Mouse (Mus musculus): ENCODE measurements at regions not wholly inside any gene's neighbourhood (a gene's known extent, or its start where the extent isn't known, plus 50 kb on each side); places are given as distances from the start of the nearest gene placed in this dataset.

DNA sequence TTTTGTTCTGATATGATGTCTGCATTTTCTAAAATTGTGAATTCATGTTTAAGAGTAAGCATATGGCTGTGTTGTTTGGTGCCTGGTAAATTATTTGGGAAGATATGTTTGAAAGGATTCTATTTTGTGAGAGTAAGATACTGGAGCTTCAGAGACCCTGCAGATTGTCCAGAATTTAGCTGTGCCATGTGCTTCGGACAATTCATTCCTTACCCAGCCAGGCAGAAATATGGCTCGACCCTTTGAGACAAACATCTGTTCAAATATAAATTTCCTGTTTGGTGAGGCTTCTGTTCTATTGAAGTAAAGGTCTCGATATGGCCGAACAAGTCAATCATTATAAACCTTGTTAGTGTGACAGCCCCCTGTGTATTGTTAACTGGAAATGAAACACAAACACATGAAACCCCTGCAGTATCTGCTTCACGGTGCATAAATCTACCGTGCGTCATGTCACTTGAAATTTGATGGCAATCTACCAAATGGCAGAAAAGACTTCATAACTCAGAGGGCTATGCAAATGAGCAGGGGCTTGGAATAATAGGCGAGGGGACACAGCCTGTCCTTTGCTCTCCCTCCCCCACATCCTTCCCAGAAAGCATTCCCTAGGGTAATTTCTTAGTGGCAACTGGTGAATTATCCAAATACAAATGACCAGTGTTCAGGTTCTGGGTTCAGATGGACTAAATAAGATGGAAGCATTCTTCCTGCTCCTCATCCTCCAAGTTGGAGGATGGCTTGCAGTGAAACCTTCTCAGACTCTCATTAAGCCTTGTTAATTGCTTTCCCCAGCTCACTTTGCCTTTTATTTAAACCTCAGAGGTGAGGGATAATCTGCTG, 61.8 kb downstream of the Adcyap1 start:
- Histone ChIP-seq H3K4me2 (no peak overlapping the region), H3K4me1 (peaks cover 8% of the 10 kb centered on the region), H3K9me3 (replicated peaks) (no peaks in the 10 kb centered on the region), H3K4me3 (replicated peaks) (no peak overlapping the region), H3K36me3 (no peaks in the 10 kb centered on the region), H3K27me3 (replicated peaks) (no peaks in the 10 kb centered on the region), H3K27ac (replicated peaks) (no peak overlapping the region), H3K9ac (replicated peaks) (no peak overlapping the region)
- WGBS: 7% methylated on average over 8 of the region's 8 CpGs
- peak; percentile 72 for ATAC-seq (ENCODE audit: low FRiP score)

DNA sequence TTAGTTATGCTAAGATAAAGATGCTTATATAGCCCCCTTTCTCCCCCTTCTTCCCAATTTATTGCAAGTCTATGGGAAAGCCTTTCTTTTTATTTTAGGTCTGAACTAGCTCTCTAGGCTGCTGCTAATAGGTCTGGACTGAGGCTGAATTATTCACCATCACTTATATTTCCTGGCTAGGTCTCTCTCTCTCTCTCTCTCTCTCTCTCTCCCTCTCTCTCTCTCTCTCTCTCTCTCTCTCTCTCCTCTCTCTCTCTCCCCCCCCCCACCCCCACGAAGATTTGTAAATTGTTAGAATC, 62.3 kb downstream of the Adcyap1 start:
- Histone ChIP-seq H3K27ac (replicated peaks) (no peak overlapping the region), H3K9ac (replicated peaks) (no peak overlapping the region), H3K4me3 (replicated peaks) (no peak overlapping the region), H3K36me3 (no peaks in the 10 kb centered on the region), H3K4me2 (no peak overlapping the region), H3K27me3 (replicated peaks) (no peaks in the 10 kb centered on the region), H3K9me3 (replicated peaks) (no peaks in the 10 kb centered on the region), H3K4me1 (peaks cover 8% of the 10 kb centered on the region)
- ATAC-seq (ENCODE audit: low FRiP score): peak; percentile 53; the same call in 1 of the 2 replicates
- 50% methylated on average over 1 of the region's 1 CpGs for WGBS

DNA sequence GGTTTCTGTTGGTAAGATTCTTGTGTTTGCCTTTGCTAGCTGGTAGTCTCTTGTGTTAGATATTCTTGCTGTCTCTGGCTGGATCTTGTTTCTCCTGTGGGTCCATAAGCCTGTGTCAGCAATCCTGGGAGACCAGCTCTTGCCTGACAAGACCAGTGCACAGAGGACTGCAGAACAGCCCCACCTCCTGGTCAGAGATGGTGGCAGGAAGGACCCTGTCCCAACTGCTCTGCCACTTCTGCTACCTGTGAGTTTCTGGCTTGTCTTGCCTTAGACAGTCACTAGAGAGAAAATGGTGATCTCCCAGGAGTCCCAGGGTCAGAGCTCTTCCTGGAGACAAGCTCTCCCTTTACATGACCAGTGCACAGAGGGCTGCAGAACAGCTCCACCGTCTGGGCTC, 107.3 kb downstream of the Adcyap1 start:
- H3K27ac ChIP-seq (replicated peaks): no peak overlapping the region
- H3K27me3 ChIP-seq (replicated peaks): no peaks in the 10 kb centered on the region
- H3K4me3 ChIP-seq (replicated peaks): no peak overlapping the region
- H3K9me3 ChIP-seq (replicated peaks): no peaks in the 10 kb centered on the region
- H3K9ac ChIP-seq (replicated peaks): no peak overlapping the region
- H3K4me2 ChIP-seq: no peak overlapping the region
- 7% methylated on average over 1 of the region's 1 CpGs for WGBS
- H3K36me3 ChIP-seq: no peaks in the 10 kb centered on the region
- no peaks in the 10 kb centered on the region for H3K4me1 ChIP-seq
- ATAC-seq (ENCODE audit: low FRiP score): no peak

DNA sequence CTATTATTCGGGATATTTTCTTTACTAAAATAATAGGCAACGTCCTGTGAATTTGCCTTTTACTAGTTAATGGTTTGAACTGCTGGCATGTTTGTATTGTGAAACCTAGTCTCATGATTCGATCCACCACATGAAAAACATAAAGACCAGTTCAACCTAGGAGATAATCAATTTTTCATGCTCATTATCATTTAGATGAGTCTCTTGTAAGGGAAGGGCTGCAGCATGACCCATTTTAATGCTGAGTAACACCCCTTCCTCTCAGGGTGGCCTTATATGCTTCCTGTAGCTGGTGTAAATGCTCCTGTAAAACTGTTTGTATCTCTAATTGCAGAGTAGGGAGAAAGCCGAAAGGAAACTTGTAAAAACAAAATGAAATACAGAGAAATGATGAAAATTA, 113.3 kb downstream of the Adcyap1 start:
- Histone ChIP-seq H3K36me3 (no peaks in the 10 kb centered on the region), H3K4me3 (replicated peaks) (no peak overlapping the region), H3K4me2 (no peak overlapping the region), H3K27me3 (replicated peaks) (no peaks in the 10 kb centered on the region), H3K4me1 (peaks cover 2% of the 10 kb centered on the region; the same call in 1 of the 2 replicates), H3K9me3 (replicated peaks) (no peaks in the 10 kb centered on the region), H3K9ac (replicated peaks) (no peak overlapping the region), H3K27ac (replicated peaks) (no peak overlapping the region)
- WGBS: 18% methylated on average over 4 of the region's 4 CpGs
- no peak for ATAC-seq (ENCODE audit: low FRiP score)

DNA sequence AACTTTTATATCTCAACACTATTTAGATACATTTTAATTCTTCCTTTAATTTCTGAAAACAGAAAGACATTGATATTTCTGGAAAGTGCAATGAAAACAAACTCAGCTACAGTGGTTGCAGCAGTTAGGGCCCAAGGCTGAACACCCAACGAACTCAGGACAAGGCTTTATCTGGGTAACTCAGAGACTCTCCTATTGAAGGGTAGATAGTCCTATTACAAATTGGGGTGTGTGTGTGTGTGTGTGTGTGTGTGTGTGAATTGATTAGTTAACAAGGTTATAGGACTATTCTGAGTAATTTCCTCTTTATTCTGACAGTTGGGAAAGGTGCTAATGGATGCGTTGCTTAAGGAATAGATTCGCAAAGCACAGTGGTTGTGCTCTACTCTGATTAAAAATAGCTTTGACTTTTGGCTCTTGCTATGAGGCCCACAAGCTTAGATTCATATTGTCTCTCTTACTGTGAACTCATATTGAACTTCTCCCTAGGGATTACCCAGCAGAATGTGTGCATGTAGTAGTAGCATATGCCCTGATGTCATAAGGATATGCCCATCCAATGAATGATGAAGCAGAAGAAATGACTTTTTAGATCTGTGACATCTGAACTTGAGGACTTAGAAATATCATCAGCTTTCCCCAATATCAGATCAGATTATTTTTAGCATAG, 114.0 kb downstream of the Adcyap1 start:
- Histone ChIP-seq H3K4me2 (no peak overlapping the region), H3K4me3 (replicated peaks) (no peak overlapping the region), H3K36me3 (no peaks in the 10 kb centered on the region), H3K4me1 (peaks cover 2% of the 10 kb centered on the region; the same call in 1 of the 2 replicates), H3K27me3 (replicated peaks) (no peaks in the 10 kb centered on the region), H3K9ac (replicated peaks) (no peak overlapping the region), H3K9me3 (replicated peaks) (no peaks in the 10 kb centered on the region), H3K27ac (replicated peaks) (no peak overlapping the region)
- no peak for ATAC-seq (ENCODE audit: low FRiP score)
- 43% methylated on average over 3 of the region's 3 CpGs for WGBS

DNA sequence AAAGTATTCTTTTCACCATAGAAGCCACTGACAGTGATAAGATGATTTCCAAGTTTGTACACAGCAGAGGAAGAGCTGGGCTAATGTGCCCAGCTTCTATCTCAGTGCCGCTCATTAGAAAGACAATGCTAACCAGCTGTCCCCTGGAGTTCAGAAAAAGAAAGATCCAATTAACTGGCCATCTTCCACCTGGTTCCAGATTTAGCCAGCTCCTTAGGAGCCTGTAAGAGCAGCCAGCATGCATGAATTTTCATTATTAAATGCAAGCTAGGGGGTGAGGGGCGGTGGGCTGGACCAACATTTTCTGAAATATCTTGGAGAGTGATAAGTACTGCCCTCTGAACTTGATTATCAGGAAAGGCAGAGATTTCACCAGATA, 114.5 kb downstream of the Adcyap1 start:
- no peak overlapping the region for H3K4me3 ChIP-seq (replicated peaks)
- no peak overlapping the region for H3K4me2 ChIP-seq
- no peak for ATAC-seq (ENCODE audit: low FRiP score)
- no peak overlapping the region for H3K27ac ChIP-seq (replicated peaks)
- no peaks in the 10 kb centered on the region for H3K27me3 ChIP-seq (replicated peaks)
- no peaks in the 10 kb centered on the region for H3K36me3 ChIP-seq
- peaks cover 2% of the 10 kb centered on the region; the same call in 1 of the 2 replicates for H3K4me1 ChIP-seq
- WGBS: 24% methylated on average over 2 of the region's 2 CpGs
- H3K9me3 ChIP-seq (replicated peaks): no peaks in the 10 kb centered on the region
- no peak overlapping the region for H3K9ac ChIP-seq (replicated peaks)

DNA sequence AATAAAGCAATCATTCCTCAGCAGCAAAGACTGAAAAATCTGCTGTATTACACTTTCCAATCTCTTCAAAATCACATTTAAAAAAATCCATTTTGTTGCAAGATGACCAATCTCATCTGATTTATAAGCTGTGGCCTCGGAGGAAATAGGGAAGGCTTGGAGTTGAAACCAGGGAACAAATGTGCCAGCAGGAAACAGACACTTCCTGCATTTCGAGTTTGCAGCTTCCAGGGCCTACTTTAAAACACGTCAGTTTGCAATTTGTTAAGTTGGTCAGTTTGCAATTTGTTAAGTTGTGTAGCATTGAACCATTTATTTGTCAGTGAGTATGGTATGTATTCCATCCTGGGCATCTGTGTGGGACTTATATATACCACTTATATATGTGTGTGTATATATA, 115.3 kb downstream of the Adcyap1 start:
- Histone ChIP-seq H3K4me2 (no peak overlapping the region), H3K36me3 (no peaks in the 10 kb centered on the region), H3K9me3 (replicated peaks) (no peaks in the 10 kb centered on the region), H3K27me3 (replicated peaks) (no peaks in the 10 kb centered on the region), H3K27ac (replicated peaks) (no peak overlapping the region), H3K9ac (replicated peaks) (no peak overlapping the region), H3K4me3 (replicated peaks) (no peak overlapping the region), H3K4me1 (peaks cover 2% of the 10 kb centered on the region; the same call in 1 of the 2 replicates)
- ATAC-seq (ENCODE audit: low FRiP score): no peak
- 47% methylated on average over 3 of the region's 3 CpGs for WGBS

DNA sequence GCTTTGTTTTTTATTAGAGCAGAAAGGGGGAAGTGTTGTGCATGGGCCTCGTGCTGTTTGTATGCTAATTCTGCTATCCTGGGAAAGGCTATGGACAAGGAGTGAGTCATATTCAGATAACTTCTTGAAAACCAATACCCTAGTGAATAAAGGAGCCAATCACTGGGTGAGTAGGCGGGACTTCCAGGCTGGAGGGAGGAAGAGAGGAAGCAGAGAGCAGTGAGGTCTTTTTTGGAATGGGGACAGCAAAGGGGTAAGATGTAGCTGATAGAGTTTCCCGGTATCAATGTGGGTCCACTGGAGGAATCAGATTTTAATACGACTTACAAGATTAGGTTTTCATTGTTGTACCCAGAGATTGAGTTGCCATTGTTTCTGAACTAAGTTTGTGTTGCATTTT, 122.7 kb downstream of the Adcyap1 start:
- Histone ChIP-seq H3K36me3 (no peaks in the 10 kb centered on the region), H3K27ac (replicated peaks) (no peak overlapping the region), H3K4me2 (no peak overlapping the region), H3K9ac (replicated peaks) (no peak overlapping the region), H3K4me3 (replicated peaks) (no peak overlapping the region), H3K9me3 (replicated peaks) (no peaks in the 10 kb centered on the region), H3K4me1 (no peaks in the 10 kb centered on the region), H3K27me3 (replicated peaks) (no peaks in the 10 kb centered on the region)
- 83% methylated on average over 4 of the region's 4 CpGs for WGBS
- no peak for ATAC-seq (ENCODE audit: low FRiP score)

DNA sequence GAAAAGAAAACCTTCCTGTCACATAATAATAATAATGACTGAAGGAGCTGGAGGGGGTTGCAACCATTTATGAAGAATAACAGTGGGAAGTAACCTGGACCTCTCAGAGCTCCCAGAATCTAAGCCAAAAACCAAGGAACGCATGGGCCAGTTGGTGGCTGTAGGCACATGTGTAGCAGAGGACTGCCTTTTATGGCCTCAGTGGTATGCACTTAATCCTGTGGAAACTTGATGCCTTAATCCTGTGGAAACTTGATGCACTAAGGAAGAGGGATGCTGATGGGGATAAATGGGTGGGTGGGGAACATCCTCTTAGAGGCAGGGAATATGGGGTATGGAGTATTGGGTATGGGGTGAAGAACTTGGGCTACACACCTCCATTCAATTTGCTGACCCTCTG, 138.8 kb downstream of the Adcyap1 start:
- Histone ChIP-seq H3K27ac (replicated peaks) (no peak overlapping the region), H3K27me3 (replicated peaks) (no peaks in the 10 kb centered on the region), H3K9me3 (replicated peaks) (no peaks in the 10 kb centered on the region), H3K36me3 (no peaks in the 10 kb centered on the region), H3K9ac (replicated peaks) (no peak overlapping the region), H3K4me3 (replicated peaks) (no peak overlapping the region), H3K4me2 (no peak overlapping the region), H3K4me1 (no peaks in the 10 kb centered on the region)
- no peak for ATAC-seq (ENCODE audit: low FRiP score)
- WGBS: 89% methylated on average over 1 of the region's 1 CpGs

DNA sequence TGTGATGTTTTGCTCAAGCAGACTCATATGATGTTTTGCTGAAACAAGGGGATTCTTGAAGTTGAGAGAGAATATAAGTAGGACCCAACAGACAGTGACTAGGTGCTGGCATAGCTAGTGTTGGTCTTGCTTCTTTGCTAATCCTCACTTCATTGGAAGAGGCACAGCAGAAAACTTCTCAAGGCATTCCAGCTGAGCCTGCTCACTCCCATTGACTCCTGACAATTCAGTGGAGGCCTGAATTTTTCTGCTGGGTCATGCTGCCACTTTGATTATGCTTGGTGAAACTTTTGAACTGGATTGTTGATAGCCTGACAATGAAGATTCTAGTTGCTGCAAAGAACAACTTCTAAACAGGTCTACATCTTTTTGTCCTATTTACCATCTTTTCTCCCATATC, 156.4 kb downstream of the Adcyap1 start:
- no peak overlapping the region for H3K4me3 ChIP-seq (replicated peaks)
- H3K27ac ChIP-seq (replicated peaks): no peak overlapping the region
- H3K4me2 ChIP-seq: no peak overlapping the region
- no peak overlapping the region for H3K9ac ChIP-seq (replicated peaks)
- no peak for ATAC-seq (ENCODE audit: low FRiP score)
- no peaks in the 10 kb centered on the region for H3K4me1 ChIP-seq
- H3K36me3 ChIP-seq: no peaks in the 10 kb centered on the region
- no peaks in the 10 kb centered on the region for H3K27me3 ChIP-seq (replicated peaks)
- no peaks in the 10 kb centered on the region for H3K9me3 ChIP-seq (replicated peaks)

DNA sequence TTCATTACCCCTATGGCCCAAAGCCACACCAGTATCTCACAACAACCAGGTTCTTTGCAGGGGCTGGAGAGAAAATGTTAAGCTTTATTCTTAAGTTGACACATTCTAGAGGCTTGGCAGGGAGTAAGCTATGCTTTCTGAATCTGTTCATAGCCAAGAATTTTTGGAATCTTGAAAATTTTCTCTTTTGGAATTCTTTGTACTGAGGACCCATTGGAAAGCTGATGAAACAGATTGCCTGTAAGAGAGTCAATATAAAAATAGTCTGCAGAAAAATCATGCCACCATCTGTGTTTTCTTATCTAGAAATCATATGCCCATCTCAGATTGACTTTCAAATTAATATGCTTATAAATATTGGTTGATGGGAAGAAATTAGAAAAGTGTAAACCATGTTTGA, 164.1 kb downstream of the Adcyap1 start:
- H3K4me2 ChIP-seq: no peak overlapping the region
- H3K9me3 ChIP-seq (replicated peaks): no peaks in the 10 kb centered on the region
- H3K4me1 ChIP-seq: no peaks in the 10 kb centered on the region
- no peak for ATAC-seq (ENCODE audit: low FRiP score)
- H3K36me3 ChIP-seq: no peaks in the 10 kb centered on the region
- H3K9ac ChIP-seq (replicated peaks): no peak overlapping the region
- no peaks in the 10 kb centered on the region for H3K27me3 ChIP-seq (replicated peaks)
- H3K27ac ChIP-seq (replicated peaks): no peak overlapping the region
- H3K4me3 ChIP-seq (replicated peaks): no peak overlapping the region

DNA sequence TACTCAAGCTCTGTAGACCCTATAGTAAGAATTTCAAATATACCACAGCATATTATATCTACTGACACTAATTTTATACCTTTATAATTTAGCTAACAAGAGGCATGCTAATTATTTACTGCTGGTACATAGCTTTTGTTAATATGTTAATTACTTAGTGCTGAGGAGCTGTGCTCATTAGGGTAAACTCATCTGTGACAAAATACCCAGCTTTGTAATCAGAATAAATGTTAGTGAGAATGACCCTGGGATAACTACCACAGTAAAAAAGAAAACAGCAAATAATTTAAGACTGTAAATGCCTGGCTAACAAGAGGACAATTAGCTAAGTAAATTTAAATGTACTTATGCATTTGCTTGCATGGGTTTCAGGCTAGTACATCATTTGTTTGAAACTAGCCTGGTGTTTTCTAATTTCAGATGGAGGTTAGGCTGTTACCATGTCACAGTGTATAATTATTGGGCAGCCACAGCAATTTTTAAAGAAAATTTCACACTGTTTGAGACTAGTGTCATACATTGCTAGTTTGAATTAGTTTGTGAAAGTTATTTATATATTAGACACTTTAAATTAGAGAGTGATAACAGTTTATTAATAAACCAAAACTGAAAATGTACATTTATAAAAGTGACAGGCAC, 178.8 kb downstream of the Adcyap1 start:
- Histone ChIP-seq H3K4me1 (no peaks in the 10 kb centered on the region), H3K9me3 (replicated peaks) (no peaks in the 10 kb centered on the region), H3K27ac (replicated peaks) (no peak overlapping the region), H3K36me3 (no peaks in the 10 kb centered on the region), H3K4me3 (replicated peaks) (no peak overlapping the region), H3K9ac (replicated peaks) (no peak overlapping the region), H3K4me2 (no peak overlapping the region), H3K27me3 (replicated peaks) (no peaks in the 10 kb centered on the region)
- ATAC-seq (ENCODE audit: low FRiP score): no peak
